Mouse (Mus musculus): ENCODE data around the gene Gnmt. TPM values are rescaled to one million over a fixed set of nuclear protein-coding genes. Genes with fewer than 3 reads are reported as not detected.

The Gnmt gene
- 6.2 and 6.7 TPM in 2 replicates for polyA plus RNA-seq (2014; fragmentation: Nextera tagmentation; extraction: Ambion mirVana)

GRCm38 (mm10) chr17:46728904-46729318, at the start of gene Gnmt:
TSS of gene Gnmt (minus strand) at chr17:46729168.
- Histone ChIP-seq H3K27ac (ENCODE audit: low read depth, low read length) (no peak within 1 kb of the TSS), H3K4me3 (ENCODE audit: low read depth, low read length) (no peak within 1 kb of the TSS), H3K9ac (ENCODE audit: low read depth, low read length) (no peak within 1 kb of the TSS), H3K27me3 (replicated peaks; ENCODE audit: control insufficient read depth, insufficient read depth, low read length) (peaks cover 13% of the 10 kb centered on the region), H3K4me2 (peak within 1 kb of the TSS; percentile 42), H3K4me1 (replicated peaks; ENCODE audit: control insufficient read depth, insufficient read depth, low read length) (no peaks in the 10 kb centered on the region; the same call in 1 of the 2 replicates), H3K9me3 (ENCODE audit: control insufficient read depth, low read length) (no peaks in the 10 kb centered on the region), H3K36me3 (ENCODE audit: control insufficient read depth, insufficient read depth, low read length) (no peaks in the 10 kb centered on the region)
- WGBS = 20% methylated on average over 24 of the region's 24 CpGs
- no peak; the same call in 1 of the 2 replicates for ATAC-seq (replicated peaks; ENCODE audit: low FRiP score)
- peak; percentile 33 for DNase-seq (ENCODE audit: low spot score)

GRCm38 (mm10) chr17:46776087-46776486, 47.1 kb upstream of the Gnmt start:
- DNase-seq (ENCODE audit: low spot score) (no peak), ATAC-seq (replicated peaks; ENCODE audit: low FRiP score) (no peak)
- Histone ChIP-seq H3K4me3 (ENCODE audit: low read depth, low read length) (no peak overlapping the region), H3K9me3 (ENCODE audit: control insufficient read depth, low read length) (no peaks in the 10 kb centered on the region), H3K36me3 (ENCODE audit: control insufficient read depth, insufficient read depth, low read length) (peaks cover 48% of the 10 kb centered on the region), H3K4me2 (no peak overlapping the region), H3K9ac (ENCODE audit: low read depth, low read length) (no peak overlapping the region), H3K27me3 (replicated peaks; ENCODE audit: control insufficient read depth, insufficient read depth, low read length) (no peaks in the 10 kb centered on the region), H3K4me1 (replicated peaks; ENCODE audit: control insufficient read depth, insufficient read depth, low read length) (peaks cover 10% of the 10 kb centered on the region), H3K27ac (ENCODE audit: low read depth, low read length) (no peak overlapping the region)
- WGBS = 92% methylated on average over 3 of the region's 3 CpGs

- H3K27me3 ChIP-seq (replicated peaks; ENCODE audit: control insufficient read depth, insufficient read depth, low read length) = no peaks in the 10 kb centered on the region
- no peak overlapping the region for H3K4me3 ChIP-seq (ENCODE audit: low read depth, low read length)
- peaks cover 10% of the 10 kb centered on the region for H3K4me1 ChIP-seq (replicated peaks; ENCODE audit: control insufficient read depth, insufficient read depth, low read length)
- H3K9me3 ChIP-seq (ENCODE audit: control insufficient read depth, low read length) = no peaks in the 10 kb centered on the region
- 87% methylated on average over 9 of the region's 9 CpGs for WGBS
- DNase-seq (ENCODE audit: low spot score) = no peak
- H3K36me3 ChIP-seq (ENCODE audit: control insufficient read depth, insufficient read depth, low read length) = peaks cover 43% of the 10 kb centered on the region
- H3K27ac ChIP-seq (ENCODE audit: low read depth, low read length) = no peak overlapping the region
- H3K9ac ChIP-seq (ENCODE audit: low read depth, low read length) = no peak overlapping the region
- no peak overlapping the region for H3K4me2 ChIP-seq
- no peak for ATAC-seq (replicated peaks; ENCODE audit: low FRiP score)
These were observed 46.1 kb upstream of the Gnmt start for GRCm38 (mm10) chr17:46775070-46775469.

GRCm38 (mm10) chr17:46774131-46774472, 45.1 kb upstream of the Gnmt start:
- Histone ChIP-seq H3K9me3 (ENCODE audit: control insufficient read depth, low read length) (no peaks in the 10 kb centered on the region), H3K27ac (ENCODE audit: low read depth, low read length) (peak overlapping the region; percentile 90), H3K9ac (ENCODE audit: low read depth, low read length) (peak overlapping the region; percentile 46), H3K4me2 (peak overlapping the region; percentile 75), H3K4me1 (replicated peaks; ENCODE audit: control insufficient read depth, insufficient read depth, low read length) (peaks cover 10% of the 10 kb centered on the region), H3K27me3 (replicated peaks; ENCODE audit: control insufficient read depth, insufficient read depth, low read length) (no peaks in the 10 kb centered on the region), H3K4me3 (ENCODE audit: low read depth, low read length) (peak overlapping the region; percentile 96; the same call in 1 of the 2 replicates), H3K36me3 (ENCODE audit: control insufficient read depth, insufficient read depth, low read length) (peaks cover 36% of the 10 kb centered on the region)
- 44% methylated on average over 2 of the region's 2 CpGs for WGBS
- no peak for ATAC-seq (replicated peaks; ENCODE audit: low FRiP score)
- no peak for DNase-seq (ENCODE audit: low spot score)

GRCm38 (mm10) chr17:46773278-46774130, 44.5 kb upstream of the Gnmt start:
- Histone ChIP-seq H3K27me3 (replicated peaks; ENCODE audit: control insufficient read depth, insufficient read depth, low read length) (no peaks in the 10 kb centered on the region), H3K36me3 (ENCODE audit: control insufficient read depth, insufficient read depth, low read length) (peaks cover 30% of the 10 kb centered on the region), H3K27ac (ENCODE audit: low read depth, low read length) (peak overlapping the region; percentile 90), H3K4me2 (peak overlapping the region; percentile 75), H3K4me3 (ENCODE audit: low read depth, low read length) (peak overlapping the region; percentile 96), H3K9ac (ENCODE audit: low read depth, low read length) (peak overlapping the region; percentile 96), H3K4me1 (replicated peaks; ENCODE audit: control insufficient read depth, insufficient read depth, low read length) (peaks cover 10% of the 10 kb centered on the region), H3K9me3 (ENCODE audit: control insufficient read depth, low read length) (no peaks in the 10 kb centered on the region)
- DNase-seq (ENCODE audit: low spot score) (peak; percentile 58), ATAC-seq (replicated peaks; ENCODE audit: low FRiP score) (peak; percentile 32)
- WGBS = 9% methylated on average over 19 of the region's 20 CpGs

- under 1% methylated on average over 50 of the region's 50 CpGs for WGBS
- H3K27me3 ChIP-seq (replicated peaks; ENCODE audit: control insufficient read depth, insufficient read depth, low read length) = no peaks in the 10 kb centered on the region
- DNase-seq (ENCODE audit: low spot score) (peak; percentile 90), ATAC-seq (replicated peaks; ENCODE audit: low FRiP score) (peak; percentile 85)
- H3K9me3 ChIP-seq (ENCODE audit: control insufficient read depth, low read length) = no peaks in the 10 kb centered on the region
- peaks cover 21% of the 10 kb centered on the region for H3K36me3 ChIP-seq (ENCODE audit: control insufficient read depth, insufficient read depth, low read length)
- H3K9ac ChIP-seq (ENCODE audit: low read depth, low read length) = peak within 1 kb of the TSS; percentile 96
- peak within 1 kb of the TSS; percentile 75 for H3K4me2 ChIP-seq
- H3K4me3 ChIP-seq (ENCODE audit: low read depth, low read length) = peak within 1 kb of the TSS; percentile 96
- peak within 1 kb of the TSS; percentile 90 for H3K27ac ChIP-seq (ENCODE audit: low read depth, low read length)
- peaks cover 10% of the 10 kb centered on the region for H3K4me1 ChIP-seq (replicated peaks; ENCODE audit: control insufficient read depth, insufficient read depth, low read length)
These were observed 43.7 kb upstream of the Gnmt start, which contains the start of gene 2310039H08Rik for GRCm38 (mm10) chr17:46772404-46773277. TSS of gene 2310039H08Rik (plus strand) at chr17:46772635.

GRCm38 (mm10) chr17:46772038-46772403, 43.1 kb upstream of the Gnmt start:
- no peak for DNase-seq (ENCODE audit: low spot score)
- H3K4me3 ChIP-seq (ENCODE audit: low read depth, low read length) = peak overlapping the region; percentile 96
- no peaks in the 10 kb centered on the region for H3K9me3 ChIP-seq (ENCODE audit: control insufficient read depth, low read length)
- WGBS = 5% methylated on average over 5 of the region's 5 CpGs
- no peaks in the 10 kb centered on the region for H3K27me3 ChIP-seq (replicated peaks; ENCODE audit: control insufficient read depth, insufficient read depth, low read length)
- peak overlapping the region; percentile 96 for H3K9ac ChIP-seq (ENCODE audit: low read depth, low read length)
- peak overlapping the region; percentile 90 for H3K27ac ChIP-seq (ENCODE audit: low read depth, low read length)
- no peak for ATAC-seq (replicated peaks; ENCODE audit: low FRiP score)
- H3K4me1 ChIP-seq (replicated peaks; ENCODE audit: control insufficient read depth, insufficient read depth, low read length) = peaks cover 10% of the 10 kb centered on the region
- peaks cover 16% of the 10 kb centered on the region for H3K36me3 ChIP-seq (ENCODE audit: control insufficient read depth, insufficient read depth, low read length)
- peak overlapping the region; percentile 75 for H3K4me2 ChIP-seq

GRCm38 (mm10) chr17:46771616-46772015, 42.6 kb upstream of the Gnmt start:
- Histone ChIP-seq H3K4me3 (ENCODE audit: low read depth, low read length) (peak overlapping the region; percentile 96), H3K36me3 (ENCODE audit: control insufficient read depth, insufficient read depth, low read length) (peaks cover 16% of the 10 kb centered on the region), H3K27ac (ENCODE audit: low read depth, low read length) (peak overlapping the region; percentile 90; the same call in 1 of the 2 replicates), H3K4me2 (peak overlapping the region; percentile 75), H3K27me3 (replicated peaks; ENCODE audit: control insufficient read depth, insufficient read depth, low read length) (no peaks in the 10 kb centered on the region), H3K9me3 (ENCODE audit: control insufficient read depth, low read length) (no peaks in the 10 kb centered on the region), H3K9ac (ENCODE audit: low read depth, low read length) (peak overlapping the region; percentile 96), H3K4me1 (replicated peaks; ENCODE audit: control insufficient read depth, insufficient read depth, low read length) (peaks cover 10% of the 10 kb centered on the region)
- no peak for DNase-seq (ENCODE audit: low spot score)
- ATAC-seq (replicated peaks; ENCODE audit: low FRiP score) = no peak
- 55% methylated on average over 17 of the region's 17 CpGs for WGBS
